Mouse (Mus musculus): ENCODE measurements at regions not wholly inside any gene's neighbourhood (a gene's known extent, or its start where the extent isn't known, plus 50 kb on each side); places are given as distances from the start of the nearest gene placed in this dataset.
A peak's percentile ranks its signal among the peaks of the same experiment; 100 is the strongest.

GRCm38 (mm10) chr4:114346068-114346747 lies 60.3 kb upstream of the Trabd2b start:
- DNase-seq (ENCODE audit: low spot score) (peak; percentile 64), ATAC-seq (replicated peaks; ENCODE audit: low FRiP score, low TSS enrichment, low read depth) (no peak)
- Histone ChIP-seq H3K9ac (ENCODE audit: low read length) (no peak overlapping the region), H3K4me3 (ENCODE audit: low read depth, low read length) (no peak overlapping the region), H3K4me1 (replicated peaks; ENCODE audit: control insufficient read depth, insufficient read depth, low read length) (no peaks in the 10 kb centered on the region), H3K27ac (ENCODE audit: low read depth) (no peak overlapping the region), H3K9me3 (ENCODE audit: control insufficient read depth, low read length) (no peaks in the 10 kb centered on the region), H3K36me3 (ENCODE audit: control insufficient read depth, insufficient read depth, low read length) (no peaks in the 10 kb centered on the region), H3K4me2 (ENCODE audit: low read length) (no peak overlapping the region), H3K27me3 (replicated peaks; ENCODE audit: control insufficient read depth, insufficient read depth, low read length) (no peaks in the 10 kb centered on the region)
- WGBS, result 0% methylated on average over 2 of the region's 2 CpGs

DNA sequence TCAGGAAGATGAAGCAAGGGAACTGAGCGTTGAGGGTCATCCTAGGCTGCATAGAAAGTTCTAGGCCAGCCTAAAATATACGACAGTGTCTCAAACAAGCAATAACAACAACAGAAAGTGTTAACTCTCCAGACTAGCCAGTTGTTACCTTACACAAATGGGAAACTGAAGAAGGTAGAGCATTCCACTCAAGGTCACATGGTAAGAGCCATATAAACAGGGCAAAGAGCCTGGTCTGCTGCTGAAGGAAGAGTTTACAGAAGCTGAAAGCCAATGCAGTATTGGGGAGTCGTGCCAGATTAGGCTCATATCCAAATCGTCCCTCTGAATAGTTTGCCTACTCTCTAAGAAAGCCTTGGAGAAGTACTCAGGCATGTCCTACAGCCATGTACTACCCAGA lies 59.6 kb upstream of the Trabd2b start:
- no peaks in the 10 kb centered on the region for H3K36me3 ChIP-seq (ENCODE audit: control insufficient read depth, insufficient read depth, low read length)
- no peak overlapping the region for H3K4me3 ChIP-seq (ENCODE audit: low read depth, low read length)
- no peak overlapping the region for H3K4me2 ChIP-seq (ENCODE audit: low read length)
- DNase-seq (ENCODE audit: low spot score) (peak; percentile 39), ATAC-seq (replicated peaks; ENCODE audit: low FRiP score, low TSS enrichment, low read depth) (no peak)
- WGBS, result 67% methylated on average over 4 of the region's 4 CpGs
- no peaks in the 10 kb centered on the region for H3K9me3 ChIP-seq (ENCODE audit: control insufficient read depth, low read length)
- H3K27me3 ChIP-seq (replicated peaks; ENCODE audit: control insufficient read depth, insufficient read depth, low read length), result no peaks in the 10 kb centered on the region
- no peaks in the 10 kb centered on the region for H3K4me1 ChIP-seq (replicated peaks; ENCODE audit: control insufficient read depth, insufficient read depth, low read length)
- H3K9ac ChIP-seq (ENCODE audit: low read length), result no peak overlapping the region
- no peak overlapping the region for H3K27ac ChIP-seq (ENCODE audit: low read depth)

- H3K4me1 ChIP-seq (replicated peaks; ENCODE audit: control insufficient read depth, insufficient read depth, low read length), result no peaks in the 10 kb centered on the region
- no peak for ATAC-seq (replicated peaks; ENCODE audit: low FRiP score, low TSS enrichment, low read depth)
- 76% methylated on average over 8 of the region's 8 CpGs for WGBS
- H3K4me2 ChIP-seq (ENCODE audit: low read length), result no peak overlapping the region
- H3K27me3 ChIP-seq (replicated peaks; ENCODE audit: control insufficient read depth, insufficient read depth, low read length), result no peaks in the 10 kb centered on the region
- H3K4me3 ChIP-seq (ENCODE audit: low read depth, low read length), result no peak overlapping the region
- H3K36me3 ChIP-seq (ENCODE audit: control insufficient read depth, insufficient read depth, low read length), result no peaks in the 10 kb centered on the region
- no peak overlapping the region for H3K27ac ChIP-seq (ENCODE audit: low read depth)
- H3K9ac ChIP-seq (ENCODE audit: low read length), result no peak overlapping the region
- no peaks in the 10 kb centered on the region for H3K9me3 ChIP-seq (ENCODE audit: control insufficient read depth, low read length)
- no peak for DNase-seq (ENCODE audit: low spot score)
These were observed 56.9 kb upstream of the Trabd2b start for GRCm38 (mm10) chr4:114349601-114350000.

DNA sequence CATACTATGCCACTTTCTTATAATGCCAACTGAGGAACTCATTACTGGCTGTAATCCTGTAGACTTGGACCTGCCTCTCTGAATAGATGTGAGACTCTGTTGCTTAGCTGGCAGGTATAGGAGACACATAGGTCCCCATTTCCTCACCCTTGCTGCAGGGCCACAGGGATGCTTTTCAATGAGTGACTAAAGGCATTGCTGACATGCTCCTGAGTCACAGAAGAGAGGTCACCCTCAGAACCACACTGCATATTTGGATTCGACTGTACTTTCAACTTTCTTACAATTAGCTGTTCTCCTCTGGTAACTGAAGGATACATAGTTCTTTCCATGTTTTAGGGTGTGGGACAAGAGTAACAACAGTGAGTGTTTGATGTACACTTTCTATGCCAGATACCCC lies 55.2 kb upstream of the Trabd2b start:
- no peak overlapping the region for H3K4me3 ChIP-seq (ENCODE audit: low read depth, low read length)

DNA sequence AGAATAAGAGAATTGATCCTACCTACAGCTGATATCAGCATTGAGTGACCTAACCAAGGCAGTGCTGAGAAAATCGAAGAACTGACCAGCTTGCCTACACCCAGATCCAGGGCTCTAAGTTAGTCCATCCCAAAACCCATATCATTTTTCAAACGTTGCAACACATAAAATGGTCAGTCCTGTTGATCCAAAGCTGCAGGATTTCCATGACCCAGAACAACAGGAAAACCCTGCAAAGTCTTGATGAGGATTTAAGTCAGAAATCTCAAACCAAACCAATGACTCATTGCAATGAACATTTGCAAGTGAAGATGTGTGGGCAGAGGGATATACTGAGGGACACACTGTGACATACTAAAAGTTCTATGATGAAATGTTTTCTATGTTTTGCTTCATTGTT lies 53.5 kb upstream of the Trabd2b start:
- Histone ChIP-seq H3K4me2 (ENCODE audit: low read length) (no peak overlapping the region), H3K27me3 (replicated peaks; ENCODE audit: control insufficient read depth, insufficient read depth, low read length) (no peaks in the 10 kb centered on the region), H3K9me3 (ENCODE audit: control insufficient read depth, low read length) (no peaks in the 10 kb centered on the region), H3K27ac (ENCODE audit: low read depth) (no peak overlapping the region), H3K4me3 (ENCODE audit: low read depth, low read length) (no peak overlapping the region), H3K36me3 (ENCODE audit: control insufficient read depth, insufficient read depth, low read length) (no peaks in the 10 kb centered on the region), H3K4me1 (replicated peaks; ENCODE audit: control insufficient read depth, insufficient read depth, low read length) (no peaks in the 10 kb centered on the region), H3K9ac (ENCODE audit: low read length) (no peak overlapping the region)
- DNase-seq (ENCODE audit: low spot score) (no peak), ATAC-seq (replicated peaks; ENCODE audit: low FRiP score, low TSS enrichment, low read depth) (no peak)
- WGBS, result 70% methylated on average over 2 of the region's 2 CpGs

More for the DNA sequence above, 55.2 kb upstream of the Trabd2b start:
- DNase-seq (ENCODE audit: low spot score) (no peak), ATAC-seq (replicated peaks; ENCODE audit: low FRiP score, low TSS enrichment, low read depth) (no peak)
- Histone ChIP-seq H3K27ac (ENCODE audit: low read depth) (no peak overlapping the region), H3K9ac (ENCODE audit: low read length) (no peak overlapping the region), H3K4me1 (replicated peaks; ENCODE audit: control insufficient read depth, insufficient read depth, low read length) (no peaks in the 10 kb centered on the region), H3K27me3 (replicated peaks; ENCODE audit: control insufficient read depth, insufficient read depth, low read length) (no peaks in the 10 kb centered on the region), H3K4me2 (ENCODE audit: low read length) (no peak overlapping the region), H3K9me3 (ENCODE audit: control insufficient read depth, low read length) (no peaks in the 10 kb centered on the region), H3K36me3 (ENCODE audit: control insufficient read depth, insufficient read depth, low read length) (no peaks in the 10 kb centered on the region)
- 67% methylated on average over 1 of the region's 1 CpGs for WGBS

Data from intestine, embryonic 14.5 days (tissue).